Mouse (Mus musculus): ENCODE measurements around the gene Itga9.
A peak's percentile ranks its signal among the peaks of the same experiment; 100 is the strongest.

Gene Itga9

GRCm38 (mm10) chr9:118887201-118887600 lies 280.7 kb downstream of the Itga9 start:
- no peak for DNase-seq

- DNase-seq = no peak
Measured at GRCm38 (mm10) chr9:118887734-118888133, 281.2 kb downstream of the Itga9 start.

GRCm38 (mm10) chr9:118890149-118890548 lies 283.7 kb downstream of the Itga9 start:
- no peak for DNase-seq

DNA sequence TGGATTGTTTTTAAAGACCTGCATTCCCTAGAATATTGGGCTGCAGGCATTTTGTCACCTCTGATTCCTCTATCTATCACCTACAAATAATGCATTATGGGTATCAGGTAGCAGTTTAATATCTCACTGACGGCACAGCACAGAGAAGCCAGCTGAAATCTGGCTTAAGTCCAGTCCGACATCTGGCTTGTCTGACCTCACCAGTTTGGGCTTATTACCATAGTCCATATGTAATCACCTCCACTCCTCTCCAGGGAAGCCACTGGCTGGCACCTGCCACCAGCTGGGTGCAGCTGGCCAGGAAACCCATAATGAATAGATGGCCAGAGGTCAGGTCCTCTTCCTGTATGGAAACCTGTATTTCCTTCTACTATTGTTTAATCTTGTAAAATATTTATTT lies 284.2 kb downstream of the Itga9 start:
- DNase-seq = no peak

DNA sequence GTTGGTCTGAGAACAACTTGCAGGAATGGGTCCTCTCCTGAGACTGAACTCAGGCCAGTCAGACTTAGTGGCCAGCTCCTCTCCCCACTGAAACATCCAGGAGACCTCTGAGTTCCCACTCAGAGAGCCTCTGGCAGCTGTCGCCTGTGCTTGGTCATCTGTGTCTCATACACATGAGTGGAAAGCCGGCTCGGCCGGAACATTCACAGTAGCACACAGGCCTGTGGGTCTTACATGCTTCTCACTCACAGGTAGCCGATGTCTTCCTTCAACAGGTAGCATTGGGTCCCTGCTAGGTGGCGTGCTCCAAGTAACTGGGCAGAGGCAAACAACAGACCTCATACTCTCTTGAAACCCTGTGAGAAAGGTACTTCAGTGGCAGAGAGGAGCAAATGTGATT lies 284.6 kb downstream of the Itga9 start:
- DNase-seq = no peak

- no peak for DNase-seq
Measured at GRCm38 (mm10) chr9:118891593-118891992, 285.1 kb downstream of the Itga9 start.

GRCm38 (mm10) chr9:118895101-118895500 lies 288.6 kb downstream of the Itga9 start:
- no peak for DNase-seq

- DNase-seq = no peak
Measured at GRCm38 (mm10) chr9:118900677-118901076, 294.2 kb downstream of the Itga9 start.

DNA sequence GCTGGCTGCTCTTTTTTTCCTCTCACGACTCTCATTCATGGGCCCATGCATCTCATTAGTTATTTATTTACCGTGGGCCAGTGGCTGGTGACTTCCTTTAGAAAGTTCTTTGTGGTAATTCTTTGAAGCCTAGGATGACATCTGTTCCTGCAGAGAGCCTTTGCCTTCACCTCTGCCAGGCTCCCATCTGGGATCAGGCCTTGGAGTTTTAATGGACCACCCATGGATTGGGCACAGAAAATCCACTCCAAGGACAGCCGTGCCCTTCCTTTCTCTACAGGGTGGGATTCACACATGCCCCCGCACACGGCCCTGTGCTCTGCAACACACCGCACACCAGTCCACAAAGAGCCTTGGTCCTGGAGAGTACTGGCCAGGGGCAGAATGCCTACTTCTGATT lies 295.4 kb downstream of the Itga9 start:
- no peak for DNase-seq

GRCm38 (mm10) chr9:118907934-118908620 lies 301.6 kb downstream of the Itga9 start:
- DNase-seq = peak; percentile 80

GRCm38 (mm10) chr9:118913048-118913447 lies 306.6 kb downstream of the Itga9 start:
- DNase-seq = no peak

GRCm38 (mm10) chr9:118913613-118914012 lies 307.1 kb downstream of the Itga9 start:
- no peak for DNase-seq

DNA sequence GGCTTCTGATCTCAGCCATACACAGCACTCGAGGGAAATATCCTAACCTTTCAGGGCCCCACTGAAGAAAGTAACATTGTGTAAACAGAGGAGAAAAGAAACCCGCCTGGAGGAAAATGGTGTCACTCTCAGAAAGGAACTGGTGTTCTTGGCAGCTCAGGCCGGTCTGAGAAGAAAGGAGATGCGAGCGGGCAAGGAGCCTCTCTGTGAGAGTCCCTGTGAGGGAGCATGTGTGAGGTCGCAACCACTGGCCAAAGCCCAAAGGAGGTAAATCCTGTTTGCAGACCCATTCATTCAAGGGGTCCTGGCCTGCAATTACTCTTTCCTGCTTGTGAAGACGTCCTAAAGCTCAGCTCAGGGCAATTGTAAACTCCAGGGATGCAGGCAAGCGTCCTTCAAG lies 308.1 kb downstream of the Itga9 start:
- no peak for DNase-seq

DNA sequence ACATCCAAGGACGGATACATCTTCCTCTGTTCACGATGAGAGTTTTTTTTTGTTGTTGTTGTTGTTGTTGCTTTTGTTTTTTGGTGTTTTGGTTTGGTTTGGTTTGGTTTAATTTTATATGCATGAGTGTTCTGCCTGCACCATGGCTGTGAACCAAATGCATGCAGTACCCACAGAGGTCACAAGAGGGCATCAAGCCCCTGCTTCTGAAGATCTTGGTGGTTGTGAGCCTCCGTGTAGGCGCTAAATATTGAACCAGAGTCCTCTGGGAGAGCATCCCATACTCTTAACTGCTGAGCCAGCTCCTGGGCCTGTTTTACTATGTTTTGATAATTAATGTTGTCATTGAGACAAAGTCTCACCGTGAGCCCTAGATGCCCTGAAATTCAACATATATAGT lies 308.8 kb downstream of the Itga9 start:
- no peak for DNase-seq

DNA sequence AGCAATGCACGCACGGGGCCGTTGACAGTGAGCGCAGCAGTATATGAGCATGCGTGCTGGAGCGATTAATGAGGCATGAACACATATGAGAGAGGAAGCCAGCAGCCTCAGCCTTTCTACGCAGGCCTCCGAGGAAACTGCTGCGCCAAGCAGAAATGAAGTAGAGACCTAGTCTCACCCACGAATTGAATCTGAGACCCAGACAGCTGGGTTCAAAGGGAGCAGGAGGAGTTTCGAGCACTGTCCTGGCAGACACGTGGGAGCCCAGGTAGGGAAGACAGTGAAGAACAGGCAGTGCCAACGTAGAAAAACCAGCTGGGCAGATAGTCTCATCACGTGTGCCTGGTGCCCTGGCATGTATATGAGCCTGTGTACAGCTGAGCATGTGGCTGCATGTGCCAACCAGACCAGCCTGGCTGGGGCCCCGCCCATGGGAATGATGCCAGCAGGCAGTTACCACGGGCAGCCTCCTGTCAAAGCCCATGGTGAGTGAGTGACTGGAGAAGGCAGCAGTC lies 313.2 kb downstream of the Itga9 start:
- peak; percentile 54 for DNase-seq

DNA sequence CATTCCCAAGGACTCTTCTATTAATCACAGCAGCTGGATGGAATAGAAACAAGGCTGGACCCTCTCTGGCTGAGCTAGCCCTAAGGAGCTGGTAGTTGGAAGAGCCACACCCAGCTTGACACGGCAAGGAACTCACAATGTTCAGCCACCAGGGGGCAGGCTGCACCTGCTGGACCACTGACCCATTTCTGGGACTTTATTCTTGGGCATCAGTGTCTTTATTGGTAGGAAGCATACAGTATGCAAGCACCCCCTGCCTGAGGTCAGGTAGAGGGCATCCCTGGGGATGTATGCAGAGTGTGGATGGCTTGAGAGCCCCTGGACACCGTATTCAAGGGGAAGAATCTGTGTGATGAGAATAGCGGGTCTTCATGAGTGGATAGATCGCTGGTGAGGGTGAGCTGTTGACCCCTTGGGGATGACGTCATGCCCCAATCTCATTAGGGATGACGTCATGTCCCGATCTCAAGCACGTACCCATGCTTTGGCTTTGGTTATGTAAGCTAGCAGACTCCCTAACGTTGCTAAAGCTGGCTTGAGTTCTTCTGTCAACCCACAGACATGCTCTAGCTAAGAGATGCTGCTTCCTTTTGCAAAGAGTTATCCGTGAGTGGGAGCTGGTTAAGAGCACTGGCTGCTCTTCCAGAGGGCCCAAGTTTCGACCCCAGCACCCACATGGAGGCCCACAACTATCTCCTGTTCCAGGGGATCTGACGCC lies 314.5 kb downstream of the Itga9 start:
- peak; percentile 72 for DNase-seq

GRCm38 (mm10) chr9:118921926-118922325 lies 315.4 kb downstream of the Itga9 start:
- no peak for DNase-seq

DNA sequence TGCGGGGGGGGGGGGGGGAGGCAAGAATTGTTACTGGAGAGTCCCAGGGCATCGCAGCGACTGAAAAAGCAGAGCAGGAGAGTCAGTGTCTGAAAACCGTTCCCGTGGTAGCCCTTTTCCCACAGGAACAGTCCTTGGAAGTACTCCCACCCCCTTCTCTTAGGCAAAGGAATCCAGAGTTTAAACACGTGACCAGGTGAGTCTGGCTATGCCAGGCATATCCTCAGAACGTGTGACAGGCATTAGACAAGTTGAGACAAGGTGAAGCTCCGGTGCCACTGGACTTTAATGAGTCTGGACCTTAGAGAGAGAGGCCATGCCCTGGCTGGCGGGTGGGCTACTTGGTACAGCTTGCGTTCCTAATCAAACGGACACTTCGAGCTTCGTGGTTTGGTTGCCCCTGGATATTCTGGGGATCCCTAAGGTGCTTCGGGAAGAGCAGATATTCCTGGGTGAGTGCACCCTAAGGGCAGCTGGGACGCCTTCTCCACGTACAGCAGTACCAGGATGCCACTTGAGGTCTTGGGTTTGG lies 318.1 kb downstream of the Itga9 start:
- no peak for DNase-seq

DNA sequence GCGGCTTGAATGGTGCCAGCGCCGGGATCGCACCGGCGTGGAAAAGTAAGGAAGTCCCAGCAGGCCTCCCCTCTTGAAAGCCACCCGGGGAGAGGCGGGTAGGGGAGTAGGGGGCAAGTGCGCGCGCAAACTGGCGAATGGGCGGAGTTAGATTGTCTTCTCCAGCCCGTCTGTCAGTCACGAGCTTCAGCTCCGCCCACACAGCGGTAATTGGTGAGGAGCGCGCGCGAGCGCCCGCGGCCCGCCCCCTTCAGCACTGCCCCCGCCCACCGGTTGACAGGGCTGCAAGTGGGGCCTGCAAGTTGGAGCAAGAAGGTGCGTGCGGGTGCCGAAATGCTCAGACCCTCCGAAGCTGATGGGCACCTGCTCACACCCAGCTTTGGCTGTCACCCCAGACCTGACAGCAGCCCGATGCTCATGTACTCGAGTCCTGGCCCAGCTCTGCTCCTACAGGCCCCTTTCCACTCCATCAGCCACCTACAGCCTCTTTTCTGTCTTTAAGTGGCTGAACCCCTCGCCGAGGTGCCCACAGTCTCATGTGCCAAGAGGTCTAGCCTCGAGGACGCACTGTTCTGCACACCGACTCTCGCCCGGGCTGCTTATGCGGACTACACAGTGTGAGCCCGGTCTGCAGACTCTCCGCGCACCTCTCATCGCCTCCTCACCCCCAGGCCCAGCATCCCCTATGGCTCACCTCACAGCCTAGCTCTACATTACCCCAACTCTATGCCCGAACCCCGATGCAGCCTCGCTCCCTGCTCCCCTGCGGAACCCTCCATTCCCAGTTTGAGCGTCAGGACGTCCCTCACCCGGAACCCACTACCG lies 319.0 kb downstream of the Itga9 start:
- peak; percentile 97 for DNase-seq

GRCm38 (mm10) chr9:118926111-118926650 lies 319.7 kb downstream of the Itga9 start, which contains the start of gene Ctdspl:
TSS of gene Ctdspl (plus strand) at chr9:118926453.
- peak; percentile 42 for DNase-seq

- peak; percentile 77 for DNase-seq
Measured at GRCm38 (mm10) chr9:118926688-118927321, 320.3 kb downstream of the Itga9 start.

DNA sequence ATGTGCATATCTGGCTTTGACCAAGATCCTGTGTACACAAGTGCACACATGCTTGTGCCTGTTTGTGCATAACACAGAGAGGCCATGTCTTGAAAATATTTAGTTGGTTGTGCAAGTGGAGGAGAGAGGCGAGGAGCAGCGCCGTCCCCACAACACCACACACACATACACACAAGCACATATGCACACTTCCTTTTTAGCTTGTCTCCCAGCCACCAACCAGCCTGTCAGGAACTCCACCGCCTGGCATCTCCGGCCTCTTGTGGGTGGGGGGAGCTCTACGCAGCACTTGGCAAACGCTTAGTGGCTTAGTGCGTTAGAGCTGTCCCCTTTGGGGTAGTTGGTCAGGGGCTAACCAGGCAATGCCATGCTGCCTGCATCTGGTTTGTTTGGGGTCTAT lies 321.0 kb downstream of the Itga9 start:
- peak; percentile 53 for DNase-seq

Measured in layer of hippocampus, adult 9-11 months (tissue).